8 mouse cellular contexts compared by ENCODE assay signal in genomic region chr2:66409740-66410290, GRCm38 (mm10). TPM values are rescaled to one million over a fixed set of nuclear protein-coding genes. Genes with fewer than 3 reads are reported as not detected.
DNase-seq lines count a peak whose midpoint lies in the region; ATAC-seq and TF ChIP-seq lines count a peak whose summit lies in the region.

No protein-coding gene starts in this region.

- DNase-seq in Patski (ENCODE audit: low read depth, low spot score): peak; percentile 4
- peak; percentile 52 for DNase-seq in embryonic facial prominence, embryonic 10.5 days (ENCODE audit: low spot score)
- DNase-seq in heart, postnatal 0 days (ENCODE audit: low spot score): peak; percentile 30
- DNase-seq in layer of hippocampus, adult 18-20 months (ENCODE audit: low spot score in 2 of 2): peak; percentile 36 to 81
- DNase-seq in retina, postnatal 1 day: peak; percentile 78
- DNase-seq in urinary bladder, postnatal 4 days (ENCODE audit: low spot score in 2 of 2): no peak

- CTCF ChIA-PET in Patski (lab: Charles Lee): interaction anchor here (0.6 to 1.3 kb wide), 3 partner anchors 9 to 154 kb away, joined by 3 to 4 read pairs (median 3); partner anchors contain the start of gene Ttc21b

- no peaks in the 10 kb centered on the region for H3K9me3 ChIP-seq in embryonic facial prominence, embryonic 10.5 days
- H3K9me3 ChIP-seq in heart, postnatal 0 days (replicated peaks; ENCODE audit: control insufficient read depth, low read length): no peaks in the 10 kb centered on the region
- no peaks in the 10 kb centered on the region for H3K9me3 ChIP-seq in lung, embryonic 15.5 days

- POLR2A ChIA-PET in Patski (lab: Charles Lee): no interaction called here

- TF ChIP-seq CTCF in C2C12 (IDR thresholded peaks at IDR 0.05; ENCODE audit: control insufficient read depth, insufficient read depth, insufficient read length) (peak; percentile 35), Patski (IDR thresholded peaks at IDR 0.05) (peak; percentile 74)
- TF ChIP-seq CTCF in heart, postnatal 0 days (IDR thresholded peaks at IDR 0.05; ENCODE audit: low read depth): peak; percentile 74

- TF ChIP-seq EP300 in heart, postnatal 0 days (IDR thresholded peaks at IDR 0.05; ENCODE audit: low read depth): no peak

- H3ac ChIP-seq in C2C12 (ENCODE audit: control insufficient read depth, insufficient read length, low read depth): no peak overlapping the region

- H3K9ac ChIP-seq in heart, postnatal 0 days (replicated peaks; ENCODE audit: low read depth, low read length): no peak overlapping the region; the same call in 1 of the 2 replicates
- H3K9ac ChIP-seq in lung, embryonic 15.5 days: no peak overlapping the region; the same call in 1 of the 2 replicates

- H3K36me3 ChIP-seq in C2C12 (ENCODE audit: control insufficient read depth, insufficient read depth): no peaks in the 10 kb centered on the region
- no peaks in the 10 kb centered on the region for H3K36me3 ChIP-seq in embryonic facial prominence, embryonic 10.5 days (replicated peaks)
- no peaks in the 10 kb centered on the region for H3K36me3 ChIP-seq in heart, postnatal 0 days (replicated peaks; ENCODE audit: control insufficient read depth, insufficient read depth, low read length)
- H3K36me3 ChIP-seq in lung, embryonic 15.5 days: no peaks in the 10 kb centered on the region

- no peaks in the 10 kb centered on the region for H3K79me2 ChIP-seq in C2C12 (ENCODE audit: control insufficient read depth, insufficient read depth)

- peaks cover 13% of the 10 kb centered on the region for H3K4me1 ChIP-seq in embryonic facial prominence, embryonic 10.5 days
- H3K4me1 ChIP-seq in heart, postnatal 0 days (ENCODE audit: control insufficient read depth, insufficient read depth): 0 out of 2 replicates have a peak, but pooled peaks cover 9% of the 10 kb centered on the region
- H3K4me1 ChIP-seq in lung, embryonic 15.5 days: peaks cover 12% of the 10 kb centered on the region

- no peaks in the 10 kb centered on the region for H3K79me3 ChIP-seq in C2C12 (ENCODE audit: low read depth)

- 0 out of 2 replicates have a peak overlapping the region, but pooled peaks have one; percentile 48 for H3K27ac ChIP-seq in embryonic facial prominence, embryonic 10.5 days (replicated peaks)
- H3K27ac ChIP-seq in heart, postnatal 0 days (ENCODE audit: low read depth): no peak overlapping the region
- no peak overlapping the region for H3K27ac ChIP-seq in lung, embryonic 15.5 days

- no peak for ATAC-seq in Patski
- ATAC-seq in heart, postnatal 0 days (ENCODE audit: insufficient read depth, low read depth): no peak
- no peak for ATAC-seq in lung, embryonic 15.5 days (ENCODE audit: borderline replicate concordance, extremely low read depth, low FRiP score, low TSS enrichment)

- H3K27me3 ChIP-seq in C2C12 (ENCODE audit: control insufficient read depth, insufficient read depth, insufficient read length) (peaks cover 29% of the 10 kb centered on the region), Patski (peaks cover 15% of the 10 kb centered on the region)
- H3K27me3 ChIP-seq in embryonic facial prominence, embryonic 10.5 days (replicated peaks; ENCODE audit: low read depth, poor library complexity, severe bottlenecking): peaks cover 28% of the 10 kb centered on the region
- H3K27me3 ChIP-seq in heart, postnatal 0 days (ENCODE audit: control insufficient read depth, insufficient read depth, low read length): peaks cover 14% of the 10 kb centered on the region; the same call in 1 of the 2 replicates
- H3K27me3 ChIP-seq in lung, embryonic 15.5 days: peaks cover 22% of the 10 kb centered on the region; the same call in 1 of the 2 replicates

- in situ Hi-C loops in Patski (cut with MboI; ENCODE audit: low pct_unique_long_range_greater_than_20kb): loop anchor here (5.0 to 25.0 kb wide), 3 partner anchors 153 to 1023 kb away; partner anchors contain the start of genes Scn2a and Ttc21b

- H3K4me3 ChIP-seq in C2C12 (ENCODE audit: insufficient read depth, poor library complexity, severe bottlenecking): no peak overlapping the region
- H3K4me3 ChIP-seq in embryonic facial prominence, embryonic 10.5 days: peak overlapping the region; percentile 62
- peak overlapping the region; percentile 50 for H3K4me3 ChIP-seq in heart, postnatal 0 days (ENCODE audit: low read depth, low read length)
- H3K4me3 ChIP-seq in lung, embryonic 15.5 days: peak overlapping the region; percentile 43

- WGBS in embryonic facial prominence, embryonic 10.5 days: 1% methylated on average over 14 of the region's 14 CpGs
- WGBS in heart, postnatal 0 days: under 1% methylated on average over 14 of the region's 14 CpGs
- under 1% methylated on average over 14 of the region's 14 CpGs for WGBS in lung, embryonic 15.5 days

- peak overlapping the region; percentile 91 for H3K4me2 ChIP-seq in heart, postnatal 0 days (ENCODE audit: low read depth, low read length)
- peak overlapping the region; percentile 87 for H3K4me2 ChIP-seq in lung, embryonic 15.5 days

TF ChIP-seq in C2C12, 6 proteins besides CTCF, POLR2A, EP300 and RAD21:
- TF ChIP-seq MYOD1 (IDR thresholded peaks at IDR 0.05; ENCODE audit: control insufficient read depth, insufficient read length, low read depth) (no peak), MAX (IDR thresholded peaks at IDR 0.05) (no peak), CEBPB (IDR thresholded peaks at IDR 0.05; ENCODE audit: low read depth) (no peak), USF1 (IDR thresholded peaks at IDR 0.05; ENCODE audit: low read depth) (no peak), FOSL1 (IDR thresholded peaks at IDR 0.05; ENCODE audit: insufficient read depth, low read length, poor library complexity, severe bottlenecking) (no peak), MYOG (IDR thresholded peaks at IDR 0.05; ENCODE audit: control insufficient read depth, extremely low read depth, insufficient read length) (no peak)

RNA-seq across cellular contexts. Expression of gene Scn1a, which starts 30.8 kb away (rescaled TPM):
- polyA plus RNA-seq in C2C12 (2012; fragmentation: generic; extraction: Trizol): not detected
- not detected for polyA plus RNA-seq in Patski (2021)
- 0.70 and 1.00 TPM in 2 replicates for polyA plus RNA-seq in embryonic facial prominence, embryonic 10.5 days (2016; fragmentation: Nextera tagmentation; extraction: Ambion mirVana)
- total RNA-seq in heart, postnatal 0 days (2014; rRNA removed; ENCODE audit: low replicate concordance): 0.04 TPM in 1 of 2 replicates, not detected in the other
- 0.03 and 0.04 TPM in 2 replicates for polyA plus RNA-seq in heart, postnatal 0 days (2015; fragmentation: Nextera tagmentation; extraction: Ambion mirVana)
- 10 to 100 TPM; 64.4 to 69.1 TPM for total RNA-seq in layer of hippocampus, adult 18-20 months (2021)
- polyA plus RNA-seq in lung, embryonic 15.5 days (2015; fragmentation: Nextera tagmentation; extraction: Ambion mirVana): 0.15 and 0.16 TPM in 2 replicates

Comparison
In these comparisons a context has a peak if more than half of its experiments do, and no peak if none do; other contexts are left out.
1. DNase-seq: peak in Patski (single experiment), embryonic facial prominence, embryonic 10.5 days (single experiment), heart, postnatal 0 days (single experiment), layer of hippocampus, adult 18-20 months (2 of 2) and retina, postnatal 1 day (single experiment); none in urinary bladder, postnatal 4 days (0 of 2).
2. Peak in every context shown above with its lines, with median percentiles within 50 percentile points of each other: CTCF ChIP-seq.